Mouse (Mus musculus) liver, adult 2 months (tissue): ENCODE measurements around the gene Sfmbt2.
A peak's percentile ranks its signal among the peaks of the same experiment; 100 is the strongest.

Experiments used
- CTCF ChIP-seq: fragments of 200-500 bp; IDR thresholded peaks from 2 replicates; pipeline ENCODE4 v1.5.1; 2011; ENCODE audit warnings: low read depth, low read length, control low read depth
- POLR2A ChIP-seq: fragments of 200-500 bp; IDR thresholded peaks from 2 replicates; pipeline ENCODE4 v1.6.1; 2011; ENCODE audit warnings: low read length, control low read depth; ENCODE audit not compliant: insufficient read depth; ENCODE audit errors: extremely low read depth

DNA sequence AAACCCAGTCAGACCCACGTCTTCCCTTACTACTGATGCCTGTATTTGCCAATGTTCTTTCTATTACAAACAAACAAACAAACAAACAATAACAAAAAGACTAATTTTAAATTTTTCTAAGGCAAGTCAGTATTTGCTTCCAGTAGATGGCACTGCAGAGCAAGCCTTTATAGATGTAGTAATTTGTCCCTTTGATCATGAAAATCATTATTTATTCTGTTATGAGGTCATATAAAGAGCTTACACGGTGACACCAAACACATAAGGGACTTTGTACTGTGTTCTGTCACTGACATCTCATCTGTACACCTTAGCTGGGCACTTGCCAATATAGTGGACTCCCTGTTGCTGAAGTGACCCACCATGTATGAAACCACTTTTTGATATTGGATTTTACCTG lies 4.0 kb upstream of the Sfmbt2 start:
- TF ChIP-seq CTCF (peak; percentile 42), POLR2A (no peak)
